Mouse (Mus musculus): ENCODE results near the gene Tekt4. TPM values are rescaled to one million over a fixed set of nuclear protein-coding genes. Genes with fewer than 3 reads are reported as not detected.

The Tekt4 gene
- total RNA-seq (2014; fragmentation: Nextera tagmentation) (not detected in 2 replicates), total RNA-seq (2017) (not detected in 2 replicates)

DNA sequence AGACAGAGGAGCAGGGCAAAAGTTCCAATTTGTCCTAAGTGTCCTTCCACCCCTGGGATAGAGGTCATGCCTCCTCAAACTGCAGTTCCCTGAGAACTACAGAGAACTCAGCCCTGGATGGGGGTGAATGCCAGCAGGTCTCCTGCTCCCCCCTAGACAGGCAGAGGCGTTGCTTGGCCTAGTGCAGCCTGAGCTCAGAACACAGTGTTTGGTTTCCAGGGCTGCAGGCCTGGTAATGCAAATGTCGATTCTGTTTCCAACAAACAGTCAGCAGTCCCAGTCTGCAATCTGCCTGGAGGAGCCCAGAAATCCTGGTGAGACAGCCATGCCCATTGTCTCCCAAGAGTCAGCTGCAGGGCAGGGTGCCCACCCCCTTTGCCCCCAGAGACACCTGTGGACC, at the start of gene Tekt4:
Gene Tekt4 (plus strand): TSS at position 344 of the 400 bp plus-strand sequence.
- no peak for ATAC-seq (replicated peaks; ENCODE audit: low FRiP score, low TSS enrichment, poor library complexity, severe bottlenecking)

GRCm38 (mm10) chr17:25405224-25405895, 49.1 kb upstream of the Tekt4 start:
- no peak for ATAC-seq (replicated peaks; ENCODE audit: low FRiP score, low TSS enrichment, poor library complexity, severe bottlenecking)

GRCm38 (mm10) chr17:25406011-25406441, 48.4 kb upstream of the Tekt4 start:
- no peak for ATAC-seq (replicated peaks; ENCODE audit: low FRiP score, low TSS enrichment, poor library complexity, severe bottlenecking)

DNA sequence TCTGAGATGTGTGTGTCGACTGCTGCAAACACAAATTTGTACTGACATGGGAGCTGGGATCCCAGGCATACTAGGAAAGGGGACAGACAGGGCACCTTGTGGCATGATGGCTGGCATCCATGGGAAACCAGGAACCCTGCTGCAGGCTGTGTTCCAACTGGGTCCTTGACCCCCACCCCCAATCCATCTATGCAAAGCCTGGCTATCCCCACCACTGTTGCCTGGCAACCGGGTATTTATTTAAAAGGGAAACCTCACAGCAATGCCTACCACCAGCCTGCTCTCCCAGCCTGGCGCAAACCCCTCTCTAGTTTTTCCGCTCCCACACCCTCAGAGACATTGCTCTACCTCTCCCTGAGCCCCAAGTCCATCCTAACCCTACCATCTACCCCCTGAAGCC, 47.1 kb upstream of the Tekt4 start:
- no peak for ATAC-seq (replicated peaks; ENCODE audit: low FRiP score, low TSS enrichment, poor library complexity, severe bottlenecking)

DNA sequence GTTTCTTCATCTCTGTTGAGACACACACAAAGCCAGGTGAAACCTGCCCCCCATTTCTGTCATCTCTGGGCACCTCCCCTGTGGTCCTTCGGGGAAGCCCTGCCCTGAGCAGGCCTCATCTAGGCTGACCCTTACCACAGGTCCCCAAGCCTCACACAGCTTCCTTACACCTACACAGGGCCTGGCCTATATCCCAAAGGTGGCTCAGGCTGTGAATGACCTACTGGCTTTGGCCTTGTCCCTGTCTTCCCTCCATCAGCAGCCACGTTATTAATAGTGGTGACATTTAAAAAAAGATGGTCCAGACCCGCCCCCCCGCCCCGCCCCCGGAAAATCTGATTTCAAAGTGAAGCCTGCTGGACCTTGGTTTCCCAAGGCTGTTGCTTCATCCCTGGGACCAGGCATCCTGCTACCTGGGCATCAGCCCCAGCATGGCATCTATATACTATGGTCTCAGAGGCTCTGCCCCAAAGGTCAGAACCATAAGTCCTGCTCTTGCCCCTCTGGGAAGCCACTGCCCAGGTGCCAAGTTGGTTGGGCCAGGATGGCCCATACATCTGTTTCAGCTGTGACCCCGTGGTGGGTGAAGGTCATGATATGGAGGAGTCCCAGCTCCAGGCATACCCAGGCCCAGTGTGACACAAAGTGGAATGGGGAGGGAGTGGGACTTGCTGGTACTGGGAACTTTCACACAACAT, 46.0 kb upstream of the Tekt4 start:
- ATAC-seq (replicated peaks; ENCODE audit: low FRiP score, low TSS enrichment, poor library complexity, severe bottlenecking) = no peak

DNA sequence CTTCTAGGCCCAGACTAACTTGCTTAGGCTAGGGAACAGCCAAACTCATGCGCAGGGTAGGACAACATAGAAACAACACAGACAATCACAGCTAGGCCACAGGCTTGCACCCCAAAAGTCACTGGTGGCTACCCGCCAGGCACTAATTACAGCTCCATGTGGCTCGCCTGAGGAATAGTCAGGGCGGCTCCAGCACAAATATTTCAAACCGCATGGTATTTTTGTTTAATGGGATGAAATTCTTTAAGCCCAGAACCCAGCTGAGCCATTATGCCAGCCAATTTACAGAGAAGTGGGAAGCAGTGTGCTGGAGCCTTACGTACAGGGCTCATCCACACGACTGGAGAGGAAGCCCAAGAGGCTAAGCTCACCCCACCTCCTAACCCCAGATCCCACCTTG, 44.8 kb upstream of the Tekt4 start:
- no peak for ATAC-seq (replicated peaks; ENCODE audit: low FRiP score, low TSS enrichment, poor library complexity, severe bottlenecking)

GRCm38 (mm10) chr17:25410180-25410579, 44.2 kb upstream of the Tekt4 start:
- no peak for ATAC-seq (replicated peaks; ENCODE audit: low FRiP score, low TSS enrichment, poor library complexity, severe bottlenecking)

GRCm38 (mm10) chr17:25410786-25411185, 43.6 kb upstream of the Tekt4 start:
- ATAC-seq (replicated peaks; ENCODE audit: low FRiP score, low TSS enrichment, poor library complexity, severe bottlenecking) = no peak

- ATAC-seq (replicated peaks; ENCODE audit: low FRiP score, low TSS enrichment, poor library complexity, severe bottlenecking) = no peak
Measured at GRCm38 (mm10) chr17:25411251-25411650, 43.2 kb upstream of the Tekt4 start.

DNA sequence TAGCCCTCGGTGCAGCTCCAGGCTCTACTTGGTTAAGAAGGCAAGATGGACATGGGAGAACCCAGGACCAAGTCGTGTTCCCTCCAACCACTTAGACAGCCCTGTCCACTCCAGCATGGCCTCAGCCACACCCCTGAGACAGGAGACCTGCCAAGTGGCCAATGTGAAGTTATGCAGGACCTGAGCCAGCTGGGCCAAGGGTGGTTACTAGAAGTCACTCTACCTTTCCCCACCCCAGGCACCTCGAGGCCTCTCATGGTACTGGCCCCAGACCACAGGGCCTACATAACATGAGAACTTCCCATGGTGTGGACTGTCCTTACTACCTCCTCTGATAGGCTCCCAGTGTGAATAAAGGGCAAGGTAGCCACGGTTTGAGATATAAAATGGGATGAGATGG, 40.2 kb upstream of the Tekt4 start:
- ATAC-seq (replicated peaks; ENCODE audit: low FRiP score, low TSS enrichment, poor library complexity, severe bottlenecking) = no peak

- ATAC-seq (replicated peaks; ENCODE audit: low FRiP score, low TSS enrichment, poor library complexity, severe bottlenecking) = no peak
Measured at GRCm38 (mm10) chr17:25414917-25415316, 39.5 kb upstream of the Tekt4 start.

- ATAC-seq (replicated peaks; ENCODE audit: low FRiP score, low TSS enrichment, poor library complexity, severe bottlenecking) = no peak
Measured at GRCm38 (mm10) chr17:25415421-25415913, 38.9 kb upstream of the Tekt4 start.

- no peak for ATAC-seq (replicated peaks; ENCODE audit: low FRiP score, low TSS enrichment, poor library complexity, severe bottlenecking)
Measured at GRCm38 (mm10) chr17:25416219-25416618, 38.2 kb upstream of the Tekt4 start.

- no peak for ATAC-seq (replicated peaks; ENCODE audit: low FRiP score, low TSS enrichment, poor library complexity, severe bottlenecking)
Measured at GRCm38 (mm10) chr17:25417990-25418389, 36.4 kb upstream of the Tekt4 start.

DNA sequence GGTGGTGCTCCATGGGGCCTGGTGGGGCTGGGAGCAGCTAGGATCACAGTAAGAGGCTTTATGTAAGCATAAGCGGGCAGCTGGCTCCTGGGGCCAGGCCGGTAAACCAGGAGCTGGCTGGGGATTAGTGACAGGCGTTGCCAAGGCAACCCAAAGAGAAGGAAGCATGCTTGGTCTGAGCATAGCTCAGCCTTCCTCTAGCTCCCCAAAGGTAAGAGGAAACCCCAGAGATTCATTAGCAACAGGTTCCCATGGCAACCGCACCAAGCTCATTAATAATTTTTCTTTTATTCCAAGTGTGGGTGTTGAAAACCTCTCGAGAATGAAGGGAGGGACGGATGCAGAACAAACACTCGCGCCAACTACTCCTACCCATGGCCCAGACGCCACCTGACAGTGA, 35.5 kb upstream of the Tekt4 start:
- ATAC-seq (replicated peaks; ENCODE audit: low FRiP score, low TSS enrichment, poor library complexity, severe bottlenecking) = no peak

- no peak for ATAC-seq (replicated peaks; ENCODE audit: low FRiP score, low TSS enrichment, poor library complexity, severe bottlenecking)
Measured at GRCm38 (mm10) chr17:25420998-25421397, 33.4 kb upstream of the Tekt4 start.

- no peak for ATAC-seq (replicated peaks; ENCODE audit: low FRiP score, low TSS enrichment, poor library complexity, severe bottlenecking)
Measured at GRCm38 (mm10) chr17:25424526-25425080, 29.8 kb upstream of the Tekt4 start.

GRCm38 (mm10) chr17:25425996-25426395, 28.4 kb upstream of the Tekt4 start:
- no peak for ATAC-seq (replicated peaks; ENCODE audit: low FRiP score, low TSS enrichment, poor library complexity, severe bottlenecking)

- no peak for ATAC-seq (replicated peaks; ENCODE audit: low FRiP score, low TSS enrichment, poor library complexity, severe bottlenecking)
Measured at GRCm38 (mm10) chr17:25427441-25427840, 27.0 kb upstream of the Tekt4 start.

GRCm38 (mm10) chr17:25429240-25429639, 25.2 kb upstream of the Tekt4 start:
- ATAC-seq (replicated peaks; ENCODE audit: low FRiP score, low TSS enrichment, poor library complexity, severe bottlenecking) = no peak

DNA sequence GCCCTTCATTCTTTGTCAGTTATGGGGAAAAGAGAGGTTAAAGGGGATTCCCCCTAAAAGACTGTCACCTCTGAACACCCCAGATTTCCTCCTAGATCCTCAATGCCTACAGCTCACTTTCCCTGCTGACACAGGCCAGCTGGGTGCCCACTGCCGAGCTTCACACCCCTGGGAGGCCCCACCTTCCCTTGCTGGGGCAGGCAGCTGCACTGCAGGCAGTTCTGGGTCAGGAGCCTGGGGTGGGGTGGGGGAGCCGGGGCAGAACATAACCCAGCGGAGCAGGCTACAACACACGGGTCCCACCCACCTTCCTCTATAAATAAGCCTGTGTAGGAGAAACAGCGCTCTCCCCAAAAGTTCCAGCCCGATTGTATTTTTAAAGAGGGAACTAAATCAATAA, 24.5 kb upstream of the Tekt4 start:
- ATAC-seq (replicated peaks; ENCODE audit: low FRiP score, low TSS enrichment, poor library complexity, severe bottlenecking) = no peak
